Mouse (Mus musculus) kidney, postnatal 25 days (tissue): Measurements from ENCODE around the gene Iglon5.

Experiments used
- DNase-seq, 2 experiments: peaks; one replicate each; pipeline ENCODE4 v3.0.0; 2021; ENCODE audit warnings: mixed read lengths in 2 of 2

Gene Iglon5

DNA sequence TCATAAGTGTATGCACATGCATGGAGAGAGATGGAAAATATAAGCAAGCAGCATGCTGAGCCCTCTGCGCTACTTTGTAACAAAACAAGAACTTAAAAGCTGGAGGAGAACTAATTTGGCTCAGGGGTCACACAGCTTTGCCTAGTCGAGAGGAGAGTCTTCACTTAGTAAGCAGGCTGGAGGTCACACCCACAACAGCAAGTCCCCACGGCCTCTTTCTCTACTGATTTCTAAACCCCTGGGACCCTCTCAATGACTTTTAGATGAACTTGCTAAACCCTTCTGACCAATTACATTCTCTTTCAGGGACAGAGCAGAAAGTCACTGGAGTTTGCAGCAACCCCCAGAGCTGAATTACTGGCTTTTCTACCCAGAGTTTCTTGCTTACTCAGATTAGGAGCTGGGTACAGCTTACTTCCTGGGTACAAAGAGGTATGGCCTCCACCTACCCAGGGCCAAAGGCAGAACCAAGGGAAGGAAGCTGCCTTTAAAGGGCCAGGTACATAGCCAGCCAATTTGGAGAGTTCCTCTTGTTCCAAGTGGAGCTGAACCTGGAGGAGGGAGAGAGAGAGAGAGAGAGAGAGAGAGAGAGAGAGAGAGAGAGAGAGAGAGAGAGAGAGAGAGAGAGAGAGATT, 65.8 kb downstream of the Iglon5 start:
- DNase-seq = no peak

GRCm38 (mm10) chr7:43422995-43423617, 66.8 kb downstream of the Iglon5 start:
- peak; percentile 88 to 93 for DNase-seq
